Mouse (Mus musculus) stomach, postnatal 0 days (tissue): Measurements from ENCODE around the gene Sytl1.

ENCODE experiments used
- CTCF ChIP-seq: IDR thresholded peaks from 2 replicates; pipeline ENCODE4 v1.5.1; 2016; ENCODE audit warnings: antibody characterized with exemption, low read depth, mild to moderate bottlenecking, moderate library complexity
- EP300 ChIP-seq: optimal IDR thresholded peaks from 2 replicates; pipeline ENCODE3; 2016; ENCODE audit warnings: antibody characterized with exemption

GRCm38 (mm10) chr4:133297801-133298238 lies 34.9 kb upstream of the Sytl1 start:
- TF ChIP-seq CTCF (peak; percentile 96), EP300 (no peak)
